Mouse (Mus musculus): ENCODE measurements around the gene Pdlim7. TPM values are rescaled to one million over a fixed set of nuclear protein-coding genes. Genes with fewer than 3 reads are reported as not detected.

Pdlim7 gene
- total RNA-seq, 2 experiments from 2014 or later: 63.6 to 74.2 TPM

GRCm38 (mm10) chr13:55523278-55523677, 9.8 kb upstream of the Pdlim7 start:
- DNase-seq: peak; percentile 40 to 54
- intact Hi-C loops (cut with DNase I): no loop called here

GRCm38 (mm10) chr13:55522730-55523129, 9.3 kb upstream of the Pdlim7 start:
- intact Hi-C loops (cut with DNase I): no loop called here
- peak; percentile 40 to 52 for DNase-seq

- DNase-seq: no peak
- intact Hi-C loops (cut with DNase I): no loop called here
Observed at GRCm38 (mm10) chr13:55519606-55520005, 6.1 kb upstream of the Pdlim7 start.

- intact Hi-C loops (cut with DNase I): loop anchor here (1.0 kb wide), 2 partner anchors 99 to 112 kb away; no protein-coding TSS in a partner anchor
- peak; percentile 89 to 94 for DNase-seq
Observed at GRCm38 (mm10) chr13:55516955-55517354, 3.5 kb upstream of the Pdlim7 start.

- DNase-seq: no peak
- intact Hi-C loops (cut with DNase I): loop anchor here (1.0 to 2.0 kb wide), 3 partner anchors 35 to 93 kb away; no protein-coding TSS in a partner anchor
Observed at GRCm38 (mm10) chr13:55513828-55514227, 352 bp upstream of the Pdlim7 start.

- intact Hi-C loops (cut with DNase I): loop anchor here (1.0 to 2.0 kb wide), 2 partner anchors 40 to 91 kb away; no protein-coding TSS in a partner anchor
- peak; percentile 77 to 82 for DNase-seq
Observed at GRCm38 (mm10) chr13:55512379-55513031, 971 bp downstream of the Pdlim7 start.

GRCm38 (mm10) chr13:55511492-55511861, 2.0 kb downstream of the Pdlim7 start:
- DNase-seq: peak in 1 of 2 experiments; percentile 43
- intact Hi-C loops (cut with DNase I): no loop called here

- intact Hi-C loops (cut with DNase I): no loop called here
- peak; percentile 93 to 94 for DNase-seq
Observed at GRCm38 (mm10) chr13:55510668-55511491, 2.6 kb downstream of the Pdlim7 start.

GRCm38 (mm10) chr13:55510332-55510667, 3.2 kb downstream of the Pdlim7 start:
- intact Hi-C loops (cut with DNase I): no loop called here
- DNase-seq: no peak

- intact Hi-C loops (cut with DNase I): no loop called here
Observed at GRCm38 (mm10) chr13:55508531-55508930, 4.9 kb downstream of the Pdlim7 start.

GRCm38 (mm10) chr13:55507877-55508276, 5.6 kb downstream of the Pdlim7 start:
- DNase-seq: no peak
- intact Hi-C loops (cut with DNase I): no loop called here

More at GRCm38 (mm10) chr13:55508531-55508930, 4.9 kb downstream of the Pdlim7 start:
- no peak for DNase-seq

- no peak for DNase-seq
- intact Hi-C loops (cut with DNase I): no loop called here
Observed at GRCm38 (mm10) chr13:55506697-55507096, 6.8 kb downstream of the Pdlim7 start.

- intact Hi-C loops (cut with DNase I): loop anchor here (2.0 kb wide), 1 partner anchor 17 kb away; the partner anchor contains the start of gene Dbn1
- DNase-seq: no peak
Observed at GRCm38 (mm10) chr13:55505810-55506209, 7.7 kb downstream of the Pdlim7 start.

- intact Hi-C loops (cut with DNase I): loop anchor here (2.0 kb wide), 1 partner anchor 16 kb away; the partner anchor contains the start of gene Dbn1
- no peak for DNase-seq
Observed at GRCm38 (mm10) chr13:55504390-55504789, 9.1 kb downstream of the Pdlim7 start.

- no peak for DNase-seq
- intact Hi-C loops (cut with DNase I): no loop called here
Observed at GRCm38 (mm10) chr13:55502405-55502804, 11.1 kb downstream of the Pdlim7 start.

- intact Hi-C loops (cut with DNase I): no loop called here
- no peak for DNase-seq
Observed at GRCm38 (mm10) chr13:55500575-55500974, 12.9 kb downstream of the Pdlim7 start.

GRCm38 (mm10) chr13:55498906-55499305, 14.6 kb downstream of the Pdlim7 start:
- intact Hi-C loops (cut with DNase I): no loop called here
- no peak for DNase-seq

- intact Hi-C loops (cut with DNase I): no loop called here
Observed at GRCm38 (mm10) chr13:55496661-55497060, 16.8 kb downstream of the Pdlim7 start.

GRCm38 (mm10) chr13:55495702-55496101, 17.8 kb downstream of the Pdlim7 start:
- intact Hi-C loops (cut with DNase I): no loop called here

More at GRCm38 (mm10) chr13:55496661-55497060, 16.8 kb downstream of the Pdlim7 start:
- no peak for DNase-seq

GRCm38 (mm10) chr13:55494883-55495621, 18.4 kb downstream of the Pdlim7 start:
- DNase-seq: peak; percentile 85 to 86
- intact Hi-C loops (cut with DNase I): no loop called here

More at GRCm38 (mm10) chr13:55495702-55496101, 17.8 kb downstream of the Pdlim7 start:
- no peak for DNase-seq

- intact Hi-C loops (cut with DNase I): no loop called here
- DNase-seq: no peak
Observed at GRCm38 (mm10) chr13:55494257-55494656, 19.2 kb downstream of the Pdlim7 start.

Data from heart, postnatal 10 days (tissue).